In genomic region chr3:98934601-98935000, GRCm38 (mm10) we compare ENCODE assay signal across 27 mouse cellular contexts. TPM values are rescaled to one million over a fixed set of nuclear protein-coding genes. Genes with fewer than 3 reads are reported as not detected.
DNase-seq lines count a peak whose midpoint lies in the region; ATAC-seq and TF ChIP-seq lines count a peak whose summit lies in the region.
"Had no signal": no experiment of that assay in that cellular context is flagged by ENCODE, and none has a peak within 500 bp of the region (broad histone marks: within the 10 kb centered on the region; RNA-seq: fewer than 3 reads in every experiment).

No protein-coding gene starts in this region.

- DNase-seq in kidney, postnatal 0 days (ENCODE audit: low spot score): no peak
- DNase-seq in kidney, postnatal 10 days: no peak
- DNase-seq in liver, postnatal 0 days: no peak
- DNase-seq in large intestine, adult 2 months (ENCODE audit: low read depth, low spot score): peak; percentile 73
- no peak for DNase-seq in cerebellum, adult 11 months
- DNase-seq in gastrocnemius, postnatal 4 days (ENCODE audit: low spot score in 2 of 2): no peak
- DNase-seq: adrenal gland, adult 2 months; adrenal gland, postnatal 10 days; adrenal gland, postnatal 25 days; cerebellum, adult 11-12 months; cerebellum, adult 2 months; cerebellum, adult 9-10 months; cerebellum, postnatal 10 days; cerebellum, postnatal 25 days had no signal

- H3K27ac ChIP-seq in kidney, postnatal 0 days: peak overlapping the region; percentile 19; the same call in 1 of the 2 replicates
- 0 out of 2 replicates have a peak overlapping the region, but pooled peaks have one; percentile 29 for H3K27ac ChIP-seq in liver, postnatal 0 days (ENCODE audit: low read depth)
- no peak overlapping the region for H3K27ac ChIP-seq in liver, embryonic 12.5 days
- H3K27ac ChIP-seq in intestine, embryonic 16.5 days (ENCODE audit: low read length): no peak overlapping the region
- H3K27ac ChIP-seq: embryonic facial prominence, embryonic 10.5 days; embryonic facial prominence, embryonic 12.5 days; forebrain, embryonic 13.5 days; forebrain, embryonic 15.5 days had no signal

- H3K36me3 ChIP-seq in kidney, postnatal 0 days (ENCODE audit: insufficient read depth, low read length): no peaks in the 10 kb centered on the region
- no peaks in the 10 kb centered on the region for H3K36me3 ChIP-seq in liver, postnatal 0 days (replicated peaks; ENCODE audit: insufficient read depth, low read length)
- H3K36me3 ChIP-seq in liver, embryonic 12.5 days: no peaks in the 10 kb centered on the region
- H3K36me3 ChIP-seq in intestine, embryonic 16.5 days (ENCODE audit: control insufficient read depth, insufficient read depth, low read length): no peaks in the 10 kb centered on the region
- H3K36me3 ChIP-seq: embryonic facial prominence, embryonic 10.5 days; embryonic facial prominence, embryonic 12.5 days; forebrain, embryonic 15.5 days had no signal

- no peaks in the 10 kb centered on the region for H3K27me3 ChIP-seq in kidney, postnatal 0 days (ENCODE audit: insufficient read depth, low read length)
- no peaks in the 10 kb centered on the region for H3K27me3 ChIP-seq in liver, postnatal 0 days (ENCODE audit: insufficient read depth, low read length)
- H3K27me3 ChIP-seq in liver, embryonic 12.5 days (replicated peaks): no peaks in the 10 kb centered on the region
- no peaks in the 10 kb centered on the region for H3K27me3 ChIP-seq in intestine, embryonic 16.5 days (replicated peaks; ENCODE audit: control insufficient read depth, insufficient read depth, low read length)
- H3K27me3 ChIP-seq: embryonic facial prominence, embryonic 12.5 days; forebrain, embryonic 13.5 days; forebrain, embryonic 15.5 days had no signal

- no peaks in the 10 kb centered on the region for H3K9me3 ChIP-seq in kidney, postnatal 0 days (replicated peaks; ENCODE audit: low read length)
- H3K9me3 ChIP-seq in liver, postnatal 0 days (ENCODE audit: low read length): no peaks in the 10 kb centered on the region
- H3K9me3 ChIP-seq in liver, embryonic 12.5 days (replicated peaks): no peaks in the 10 kb centered on the region
- no peaks in the 10 kb centered on the region for H3K9me3 ChIP-seq in intestine, embryonic 16.5 days (ENCODE audit: control insufficient read depth, low read length)
- H3K9me3 ChIP-seq: embryonic facial prominence, embryonic 10.5 days; embryonic facial prominence, embryonic 12.5 days; forebrain, embryonic 13.5 days; forebrain, embryonic 15.5 days had no signal

- no peaks in the 10 kb centered on the region for H3K4me1 ChIP-seq in kidney, postnatal 0 days (replicated peaks; ENCODE audit: insufficient read depth, low read length)
- H3K4me1 ChIP-seq in liver, postnatal 0 days (ENCODE audit: insufficient read depth): peaks cover 7% of the 10 kb centered on the region; the same call in 1 of the 2 replicates
- H3K4me1 ChIP-seq in liver, embryonic 12.5 days: no peaks in the 10 kb centered on the region
- peaks cover 3% of the 10 kb centered on the region; the same call in 1 of the 2 replicates for H3K4me1 ChIP-seq in intestine, embryonic 16.5 days (ENCODE audit: control insufficient read depth, insufficient read depth, low read length)
- H3K4me1 ChIP-seq: embryonic facial prominence, embryonic 12.5 days; forebrain, embryonic 13.5 days; forebrain, embryonic 15.5 days had no signal

- TF ChIP-seq EP300 in liver, postnatal 0 days (IDR thresholded peaks at IDR 0.05; ENCODE audit: low read depth): no peak

- no peak overlapping the region for H3K4me3 ChIP-seq in kidney, postnatal 0 days (replicated peaks; ENCODE audit: low read depth, low read length)
- H3K4me3 ChIP-seq in liver, postnatal 0 days (ENCODE audit: low read depth, low read length): no peak overlapping the region
- no peak overlapping the region for H3K4me3 ChIP-seq in liver, embryonic 12.5 days
- no peak overlapping the region for H3K4me3 ChIP-seq in intestine, embryonic 16.5 days (ENCODE audit: low read length)
- H3K4me3 ChIP-seq: embryonic facial prominence, embryonic 10.5 days; embryonic facial prominence, embryonic 12.5 days; forebrain, embryonic 13.5 days; forebrain, embryonic 15.5 days had no signal

- H3K9ac ChIP-seq in kidney, postnatal 0 days (ENCODE audit: low read depth, low read length): no peak overlapping the region
- no peak overlapping the region for H3K9ac ChIP-seq in liver, postnatal 0 days (replicated peaks)
- H3K9ac ChIP-seq in liver, embryonic 12.5 days: no peak overlapping the region
- no peak overlapping the region for H3K9ac ChIP-seq in intestine, embryonic 16.5 days (ENCODE audit: low read depth, low read length)
- H3K9ac ChIP-seq: embryonic facial prominence, embryonic 12.5 days; forebrain, embryonic 13.5 days; forebrain, embryonic 15.5 days had no signal

- H3K4me2 ChIP-seq in kidney, postnatal 0 days (ENCODE audit: low read length): no peak overlapping the region
- no peak overlapping the region for H3K4me2 ChIP-seq in liver, postnatal 0 days (ENCODE audit: low read depth, low read length)
- no peak overlapping the region for H3K4me2 ChIP-seq in liver, embryonic 12.5 days
- no peak overlapping the region for H3K4me2 ChIP-seq in intestine, embryonic 16.5 days (ENCODE audit: low read depth, low read length)
- H3K4me2 ChIP-seq: embryonic facial prominence, embryonic 12.5 days; forebrain, embryonic 13.5 days; forebrain, embryonic 15.5 days had no signal

- no peak for ATAC-seq in kidney, postnatal 0 days (replicated peaks; ENCODE audit: low FRiP score, low read depth)
- ATAC-seq in liver, postnatal 0 days: no peak
- no peak for ATAC-seq in liver, embryonic 12.5 days
- ATAC-seq in intestine, embryonic 16.5 days: peak; percentile 70
- ATAC-seq: forebrain, embryonic 13.5 days; forebrain, embryonic 15.5 days had no signal

- 39% methylated on average over 7 of the region's 7 CpGs for WGBS in kidney, postnatal 0 days
- WGBS in liver, postnatal 0 days (ENCODE audit: insufficient replicate concordance): 73% methylated on average over 7 of the region's 7 CpGs
- 71% methylated on average over 7 of the region's 7 CpGs for WGBS in liver, embryonic 12.5 days (ENCODE audit: insufficient replicate concordance)
- 52% methylated on average over 7 of the region's 7 CpGs for WGBS in intestine, embryonic 16.5 days
- WGBS in large intestine, adult 2 months: 19% methylated on average over 7 of the region's 7 CpGs

- TF ChIP-seq CTCF in kidney, postnatal 0 days (IDR thresholded peaks at IDR 0.05; ENCODE audit: low read depth): no peak
- TF ChIP-seq CTCF in liver, postnatal 0 days (IDR thresholded peaks at IDR 0.05; ENCODE audit: low read depth): no peak

RNA-seq across cellular contexts. Expression of gene Hao2, which starts 41.6 kb away (rescaled TPM):
- polyA plus RNA-seq in kidney, postnatal 0 days (2015; fragmentation: Nextera tagmentation; extraction: Ambion mirVana): 134 and 139 TPM in 2 replicates
- polyA plus RNA-seq in liver, postnatal 0 days (2015; fragmentation: Nextera tagmentation; extraction: Ambion mirVana): 34.5 and 36.6 TPM in 2 replicates
- 0.71 and 0.88 TPM in 2 replicates for polyA plus RNA-seq in liver, embryonic 12.5 days (2016; fragmentation: Nextera tagmentation; extraction: Ambion mirVana)
- 64.9 and 77.4 TPM in 2 replicates for polyA plus RNA-seq in intestine, embryonic 16.5 days (2015; fragmentation: Nextera tagmentation; extraction: Ambion mirVana)
- 0.26 and 1.3 TPM in 2 replicates for polyA plus RNA-seq in large intestine, adult 2 months (2012; rRNA removed)
- total RNA-seq in gastrocnemius, postnatal 4 days (2021): under 1 TPM in 1 of 2 experiments, not detected in 1; 0.34 TPM
- total RNA-seq: ES-E14, MEL had no signal
- polyA plus RNA-seq: brain, embryonic 14.5 days; C2C12; cerebellum, adult 2 months; cortical plate, adult 2 months; embryonic facial prominence, embryonic 10.5 days; embryonic facial prominence, embryonic 14.5 days; forebrain, embryonic 11.5 days; forebrain, embryonic 15.5 days had no signal

Comparison
In these comparisons a context has a peak if more than half of its experiments do, and no peak if none do; other contexts are left out.
1. H3K27ac ChIP-seq: peak in kidney, postnatal 0 days (single experiment) and liver, postnatal 0 days (single experiment); none in liver, embryonic 12.5 days (single experiment) and intestine, embryonic 16.5 days (single experiment).
2. RNA of gene Hao2, which starts 41.6 kb away (polyA plus RNA-seq): 134 to 139 TPM in kidney, postnatal 0 days, 64.9 to 77.4 TPM in intestine, embryonic 16.5 days and 34.5 to 36.6 TPM in liver, postnatal 0 days; 0.26 to 1.3 TPM in large intestine, adult 2 months and 0.71 to 0.88 TPM in liver, embryonic 12.5 days; every median in the first group is over 10 times any median in the second.